Mouse (Mus musculus): ENCODE results near the gene Cdc6. TPM values are rescaled to one million over a fixed set of nuclear protein-coding genes. Genes with fewer than 3 reads are reported as not detected.

Gene Cdc6
- polyA plus RNA-seq, 1 experiment from 2014 or later = 12.3 TPM

- no peaks in the 10 kb centered on the region for H3K36me3 ChIP-seq (ENCODE audit: insufficient read depth, low read length)
- H3K4me2 ChIP-seq (ENCODE audit: low read length) = peak overlapping the region; percentile 100
- H3K9me3 ChIP-seq (replicated peaks; ENCODE audit: low read length) = no peaks in the 10 kb centered on the region
- no peaks in the 10 kb centered on the region for H3K27me3 ChIP-seq (ENCODE audit: insufficient read depth, low read length)
- no peak for TF ChIP-seq CTCF (IDR thresholded peaks at IDR 0.05; ENCODE audit: low read depth)
- H3K9ac ChIP-seq (ENCODE audit: low read depth, low read length) = peak overlapping the region; percentile 77
- DNase-seq (ENCODE audit: low spot score) (no peak), ATAC-seq (replicated peaks; ENCODE audit: low FRiP score, low read depth) (no peak)
- peak overlapping the region; percentile 89 for H3K27ac ChIP-seq
- 3% methylated on average over 18 of the region's 18 CpGs for WGBS
- peak overlapping the region; percentile 80 for H3K4me3 ChIP-seq (replicated peaks; ENCODE audit: low read depth, low read length)
- H3K4me1 ChIP-seq (replicated peaks; ENCODE audit: insufficient read depth, low read length) = peaks cover 53% of the 10 kb centered on the region
These were observed 53.5 kb downstream of the Cdc6 start for GRCm38 (mm10) chr11:98961051-98961592.

- 7% methylated on average over 8 of the region's 8 CpGs for WGBS
- H3K9ac ChIP-seq (ENCODE audit: low read depth, low read length) = peak overlapping the region; percentile 77; the same call in 1 of the 2 replicates
- peak overlapping the region; percentile 89 for H3K27ac ChIP-seq
- peak overlapping the region; percentile 80 for H3K4me3 ChIP-seq (replicated peaks; ENCODE audit: low read depth, low read length)
- peaks cover 2% of the 10 kb centered on the region; the same call in 1 of the 2 replicates for H3K36me3 ChIP-seq (ENCODE audit: insufficient read depth, low read length)
- H3K9me3 ChIP-seq (replicated peaks; ENCODE audit: low read length) = no peaks in the 10 kb centered on the region
- DNase-seq (ENCODE audit: low spot score) = no peak
- no peak for TF ChIP-seq CTCF (IDR thresholded peaks at IDR 0.05; ENCODE audit: low read depth)
- H3K27me3 ChIP-seq (ENCODE audit: insufficient read depth, low read length) = no peaks in the 10 kb centered on the region
- ATAC-seq (replicated peaks; ENCODE audit: low FRiP score, low read depth) = no peak
- peak overlapping the region; percentile 100 for H3K4me2 ChIP-seq (ENCODE audit: low read length)
- peaks cover 58% of the 10 kb centered on the region for H3K4me1 ChIP-seq (replicated peaks; ENCODE audit: insufficient read depth, low read length)
These were observed 54.2 kb downstream of the Cdc6 start for GRCm38 (mm10) chr11:98961766-98962165.

GRCm38 (mm10) chr11:98962421-98963095 is 55.0 kb downstream of the Cdc6 start:
- no peak for DNase-seq (ENCODE audit: low spot score)
- Histone ChIP-seq H3K4me2 (ENCODE audit: low read length) (peak overlapping the region; percentile 100), H3K27ac (peak overlapping the region; percentile 88), H3K27me3 (ENCODE audit: insufficient read depth, low read length) (no peaks in the 10 kb centered on the region), H3K4me3 (replicated peaks; ENCODE audit: low read depth, low read length) (peak overlapping the region; percentile 80), H3K9ac (ENCODE audit: low read depth, low read length) (peak overlapping the region; percentile 77), H3K9me3 (replicated peaks; ENCODE audit: low read length) (no peaks in the 10 kb centered on the region), H3K36me3 (ENCODE audit: insufficient read depth, low read length) (peaks cover 10% of the 10 kb centered on the region; the same call in 1 of the 2 replicates), H3K4me1 (replicated peaks; ENCODE audit: insufficient read depth, low read length) (peaks cover 63% of the 10 kb centered on the region)
- no peak for ATAC-seq (replicated peaks; ENCODE audit: low FRiP score, low read depth)
- 20% methylated on average over 12 of the region's 12 CpGs for WGBS
- TF ChIP-seq CTCF (IDR thresholded peaks at IDR 0.05; ENCODE audit: low read depth) = 0 out of 2 replicates have a peak, but pooled peaks have one; percentile 12

GRCm38 (mm10) chr11:98963191-98964021 is 55.8 kb downstream of the Cdc6 start:
- Histone ChIP-seq H3K4me2 (ENCODE audit: low read length) (peak overlapping the region; percentile 100), H3K36me3 (ENCODE audit: insufficient read depth, low read length) (peaks cover 18% of the 10 kb centered on the region; the same call in 1 of the 2 replicates), H3K4me3 (replicated peaks; ENCODE audit: low read depth, low read length) (peak overlapping the region; percentile 80), H3K27me3 (ENCODE audit: insufficient read depth, low read length) (no peaks in the 10 kb centered on the region), H3K9ac (ENCODE audit: low read depth, low read length) (peak overlapping the region; percentile 77), H3K27ac (peak overlapping the region; percentile 88), H3K9me3 (replicated peaks; ENCODE audit: low read length) (no peaks in the 10 kb centered on the region), H3K4me1 (replicated peaks; ENCODE audit: insufficient read depth, low read length) (peaks cover 71% of the 10 kb centered on the region)
- WGBS = 2% methylated on average over 32 of the region's 32 CpGs
- TF ChIP-seq CTCF (IDR thresholded peaks at IDR 0.05; ENCODE audit: low read depth) = no peak
- peak; percentile 96 for DNase-seq (ENCODE audit: low spot score)
- peak; percentile 69 for ATAC-seq (replicated peaks; ENCODE audit: low FRiP score, low read depth)

- ATAC-seq (replicated peaks; ENCODE audit: low FRiP score, low read depth) (no peak), DNase-seq (ENCODE audit: low spot score) (no peak)
- Histone ChIP-seq H3K9ac (ENCODE audit: low read depth, low read length) (peak overlapping the region; percentile 77; the same call in 1 of the 2 replicates), H3K27ac (peak overlapping the region; percentile 88), H3K36me3 (ENCODE audit: insufficient read depth, low read length) (peaks cover 18% of the 10 kb centered on the region; the same call in 1 of the 2 replicates), H3K4me2 (ENCODE audit: low read length) (peak overlapping the region; percentile 100), H3K27me3 (ENCODE audit: insufficient read depth, low read length) (no peaks in the 10 kb centered on the region), H3K4me3 (replicated peaks; ENCODE audit: low read depth, low read length) (peak overlapping the region; percentile 80), H3K4me1 (replicated peaks; ENCODE audit: insufficient read depth, low read length) (peaks cover 69% of the 10 kb centered on the region), H3K9me3 (replicated peaks; ENCODE audit: low read length) (no peaks in the 10 kb centered on the region)
- WGBS = 23% methylated on average over 6 of the region's 6 CpGs
- TF ChIP-seq CTCF (IDR thresholded peaks at IDR 0.05; ENCODE audit: low read depth) = no peak
These were observed 56.6 kb downstream of the Cdc6 start for GRCm38 (mm10) chr11:98964201-98964615.
